Mouse (Mus musculus): ENCODE measurements around the gene Pfas.
"Not testable (repeated sequence)": the region's sequence is repeated elsewhere in the genome, so short reads cannot be mapped to it uniquely, and the experiment has no call there.

The Pfas gene

GRCm38 (mm10) chr11:69012071-69012601, 3.9 kb upstream of the Pfas start:
- DNase-seq, result peak; percentile 96

GRCm38 (mm10) chr11:69011445-69011844, 3.2 kb upstream of the Pfas start:
- not testable (repeated sequence) for DNase-seq

- no peak for DNase-seq
Observed at GRCm38 (mm10) chr11:69010400-69011323, 2.4 kb upstream of the Pfas start.

DNA sequence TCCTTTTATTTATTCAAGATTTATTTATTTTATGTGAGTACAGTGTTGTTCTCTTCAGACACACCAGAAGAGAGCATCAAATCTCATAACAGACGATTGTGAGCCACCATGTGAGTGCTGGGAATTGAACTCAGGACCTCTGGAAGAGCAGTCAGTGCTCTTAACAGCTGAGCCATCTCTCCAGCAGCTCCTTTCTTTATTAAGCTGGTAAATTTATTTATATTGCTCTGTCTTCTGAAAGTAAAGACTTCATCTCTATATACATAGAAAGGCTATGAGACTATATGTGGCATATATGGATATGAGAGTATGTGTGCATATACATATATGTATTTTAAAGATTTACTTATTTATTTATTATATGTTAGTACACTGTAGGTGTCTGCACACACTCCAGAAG, 1.2 kb upstream of the Pfas start:
- no peak for DNase-seq

DNA sequence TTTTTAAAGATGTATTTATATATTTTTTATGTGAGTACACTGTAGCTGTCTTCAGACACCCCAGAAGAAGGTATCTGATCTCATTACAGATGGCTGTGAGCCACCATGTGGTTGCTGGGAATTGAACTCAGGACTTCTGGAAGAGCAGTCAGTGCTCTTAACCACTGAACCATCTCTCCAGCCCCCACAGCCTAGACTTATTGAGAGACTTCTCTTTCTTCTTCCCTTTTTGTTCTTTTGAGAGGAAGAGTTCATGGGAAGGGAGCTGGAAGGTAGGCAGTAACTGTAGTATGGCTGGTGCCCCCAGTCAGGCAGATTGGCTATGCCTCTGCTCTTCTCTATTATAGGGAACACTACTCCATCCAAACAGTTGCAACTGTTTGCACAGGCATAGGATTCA, 1.7 kb downstream of the Pfas start:
- DNase-seq, result not testable (repeated sequence)

DNA sequence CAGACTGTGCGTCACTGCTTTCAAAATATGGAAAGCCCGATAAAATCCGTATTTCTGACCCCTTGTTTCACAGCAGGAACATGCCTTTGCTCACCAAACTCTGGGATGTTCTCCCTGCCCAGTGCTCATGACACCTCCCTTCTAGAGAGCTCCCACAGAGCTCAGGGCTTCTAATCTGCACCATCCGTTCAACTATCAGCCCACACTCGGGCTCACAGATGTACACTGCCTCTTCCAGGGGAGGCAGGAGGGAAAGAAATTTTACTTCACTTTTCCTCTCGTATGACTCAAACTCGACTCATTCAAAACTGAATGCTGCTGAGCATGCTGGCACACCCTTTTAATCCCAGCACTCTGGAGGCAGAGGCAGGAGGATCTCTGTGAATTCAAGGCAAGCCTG, 3.1 kb downstream of the Pfas start:
- DNase-seq, result no peak

- DNase-seq, result peak; percentile 22
Observed at GRCm38 (mm10) chr11:69003592-69003991, 4.7 kb downstream of the Pfas start.

- DNase-seq, result not testable (repeated sequence)
Observed at GRCm38 (mm10) chr11:69002782-69003181, 5.5 kb downstream of the Pfas start.

DNA sequence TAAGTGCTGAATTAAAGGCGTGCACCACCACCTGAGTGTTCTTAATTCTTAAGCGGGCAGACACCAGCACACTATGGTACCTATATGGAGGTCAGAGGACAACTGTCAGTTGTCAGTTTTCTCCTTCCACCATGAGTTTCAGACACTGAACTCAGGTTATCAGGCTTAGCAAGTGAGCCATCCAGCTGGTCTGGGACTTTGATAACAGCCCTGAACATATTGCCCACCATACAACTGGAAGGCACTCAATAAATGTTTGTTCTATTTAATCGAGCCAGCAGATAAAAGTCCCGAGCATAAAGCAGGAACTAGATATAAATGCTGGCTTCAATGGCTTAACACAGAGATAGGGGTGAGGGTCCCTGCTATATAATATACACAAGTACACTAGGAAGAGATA, 11.2 kb downstream of the Pfas start:
- DNase-seq, result no peak

DNA sequence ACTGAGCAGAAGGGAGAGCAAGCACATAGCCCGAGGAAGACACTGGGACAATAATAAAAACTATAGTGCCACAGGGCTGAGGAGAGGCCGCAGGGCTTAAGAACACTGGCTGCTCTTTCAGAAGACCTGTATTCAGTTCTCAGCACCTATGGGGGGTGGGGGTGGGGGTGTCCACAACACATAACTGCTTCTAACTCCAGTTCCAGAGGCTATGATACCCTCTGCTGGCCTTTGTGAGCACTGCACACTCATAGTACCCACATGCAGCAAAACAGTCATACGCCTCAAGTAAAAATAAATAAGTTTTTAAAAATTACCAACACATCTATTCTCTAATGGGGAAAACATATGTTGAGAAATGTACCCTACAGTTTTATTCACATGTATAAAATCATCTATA, 13.9 kb downstream of the Pfas start:
- no peak for DNase-seq

GRCm38 (mm10) chr11:68993122-68993521, 15.1 kb downstream of the Pfas start:
- no peak for DNase-seq

DNA sequence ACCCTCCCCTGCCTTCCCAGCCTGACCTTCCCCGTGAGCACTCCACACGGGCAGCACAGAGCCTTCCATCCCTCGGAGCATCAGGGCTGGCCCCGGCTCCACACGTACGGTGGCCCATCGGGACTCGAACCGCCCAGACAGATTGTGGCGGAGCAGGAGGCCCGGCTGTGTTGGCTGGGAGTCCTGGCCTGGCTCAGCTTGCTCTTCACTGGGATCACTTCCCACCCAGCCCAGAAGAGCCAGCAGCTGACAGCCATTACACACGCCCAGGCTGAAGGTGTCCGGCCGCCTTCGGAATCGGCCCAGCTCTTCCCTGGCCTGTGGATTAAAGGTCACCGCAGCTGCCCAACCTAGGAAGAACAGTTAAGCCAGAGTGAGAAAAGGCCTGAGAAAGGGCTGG, 19.9 kb downstream of the Pfas start:
- DNase-seq, result no peak

DNA sequence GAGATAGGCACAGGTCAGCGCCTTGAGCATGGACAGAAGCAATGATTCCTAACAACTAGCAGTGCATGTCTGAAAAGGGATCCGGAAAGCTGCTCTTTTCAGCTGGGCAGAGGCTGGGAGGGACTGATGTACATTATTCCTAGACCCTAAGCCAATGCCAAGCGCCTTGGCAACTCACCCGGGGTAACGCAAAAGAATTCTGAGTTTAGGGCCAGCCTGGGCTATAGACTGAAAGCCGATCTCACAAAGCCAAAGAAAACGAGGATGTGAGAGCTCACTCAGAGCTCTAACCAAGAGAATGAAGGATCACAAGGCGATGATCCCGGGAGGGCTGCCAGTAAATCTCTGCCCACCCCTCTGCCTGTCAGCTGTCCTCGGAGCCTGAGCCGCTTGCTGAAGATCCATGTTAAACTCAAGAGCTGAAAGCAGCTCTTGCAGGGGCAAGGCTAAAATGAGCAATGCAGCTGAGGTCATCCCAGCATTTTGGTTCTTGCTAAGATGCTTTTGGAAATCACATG, 20.8 kb downstream of the Pfas start:
- no peak for DNase-seq

GRCm38 (mm10) chr11:68982639-68983369, 25.5 kb downstream of the Pfas start:
- peak; percentile 79 for DNase-seq

DNA sequence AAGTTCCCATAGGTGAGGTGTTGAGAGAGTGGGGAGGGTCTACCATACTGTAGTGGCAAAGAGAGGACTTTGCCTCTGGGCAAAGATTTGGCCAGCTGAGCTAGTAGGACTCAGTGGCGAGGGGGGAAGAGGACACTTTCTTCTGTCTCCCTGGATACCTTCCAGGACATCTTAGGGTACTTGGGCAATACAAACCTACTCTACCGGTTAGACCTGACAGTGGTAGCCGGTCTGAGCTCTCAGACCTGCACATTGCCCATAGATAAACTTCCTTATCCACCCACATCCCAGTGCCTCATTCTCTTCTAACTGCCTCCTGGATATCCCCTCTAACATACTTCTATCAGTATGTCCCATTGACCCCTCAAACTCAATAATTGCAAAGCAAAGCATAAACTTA, 27.3 kb downstream of the Pfas start:
- no peak for DNase-seq

GRCm38 (mm10) chr11:68979320-68979733, 28.9 kb downstream of the Pfas start:
- DNase-seq, result no peak

GRCm38 (mm10) chr11:68975601-68976000, 32.7 kb downstream of the Pfas start:
- DNase-seq, result no peak

DNA sequence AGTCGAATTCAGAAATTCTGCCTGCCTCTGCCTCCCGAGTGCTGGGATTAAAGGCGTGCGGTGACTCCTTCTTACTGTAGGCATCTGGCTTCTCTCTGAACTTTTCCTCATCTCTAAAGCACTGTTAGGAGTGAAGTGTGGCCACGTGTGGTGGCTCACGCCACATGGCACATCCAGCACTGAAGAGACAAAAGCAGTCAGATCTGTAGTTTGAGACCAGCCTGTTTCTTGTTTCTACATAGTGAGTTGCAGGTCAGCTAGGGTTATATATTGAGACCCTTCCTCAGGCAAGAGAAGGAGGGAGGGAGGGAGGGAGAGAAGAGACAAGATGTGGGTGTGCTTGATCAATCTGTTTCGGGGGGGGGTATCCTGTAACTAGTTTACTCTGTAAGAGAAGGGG, 33.2 kb downstream of the Pfas start, which contains the start of gene Rangrf:
Gene Rangrf, minus strand, starts transcription at position 101 of the 400 bp plus-strand sequence.
- no peak for DNase-seq

DNA sequence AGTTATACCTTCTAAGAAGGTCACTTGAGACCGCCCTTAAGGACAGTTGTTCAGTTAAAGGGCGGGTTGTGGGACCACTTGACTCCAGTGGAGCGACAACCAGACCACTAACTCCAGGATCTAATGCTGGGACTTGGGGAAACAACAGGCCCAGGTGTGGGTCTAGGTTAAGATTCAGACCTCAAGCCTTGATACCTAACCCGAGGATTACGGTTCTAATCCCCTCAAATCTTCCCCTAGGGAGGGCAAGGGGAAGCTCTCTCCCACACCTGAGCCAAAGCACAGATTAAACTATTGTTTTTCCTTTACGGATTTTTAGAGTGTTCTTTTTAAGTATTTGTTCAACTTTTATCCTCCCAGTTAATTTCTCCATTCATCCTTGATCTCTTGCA, 34.2 kb downstream of the Pfas start:
- DNase-seq, result no peak

DNA sequence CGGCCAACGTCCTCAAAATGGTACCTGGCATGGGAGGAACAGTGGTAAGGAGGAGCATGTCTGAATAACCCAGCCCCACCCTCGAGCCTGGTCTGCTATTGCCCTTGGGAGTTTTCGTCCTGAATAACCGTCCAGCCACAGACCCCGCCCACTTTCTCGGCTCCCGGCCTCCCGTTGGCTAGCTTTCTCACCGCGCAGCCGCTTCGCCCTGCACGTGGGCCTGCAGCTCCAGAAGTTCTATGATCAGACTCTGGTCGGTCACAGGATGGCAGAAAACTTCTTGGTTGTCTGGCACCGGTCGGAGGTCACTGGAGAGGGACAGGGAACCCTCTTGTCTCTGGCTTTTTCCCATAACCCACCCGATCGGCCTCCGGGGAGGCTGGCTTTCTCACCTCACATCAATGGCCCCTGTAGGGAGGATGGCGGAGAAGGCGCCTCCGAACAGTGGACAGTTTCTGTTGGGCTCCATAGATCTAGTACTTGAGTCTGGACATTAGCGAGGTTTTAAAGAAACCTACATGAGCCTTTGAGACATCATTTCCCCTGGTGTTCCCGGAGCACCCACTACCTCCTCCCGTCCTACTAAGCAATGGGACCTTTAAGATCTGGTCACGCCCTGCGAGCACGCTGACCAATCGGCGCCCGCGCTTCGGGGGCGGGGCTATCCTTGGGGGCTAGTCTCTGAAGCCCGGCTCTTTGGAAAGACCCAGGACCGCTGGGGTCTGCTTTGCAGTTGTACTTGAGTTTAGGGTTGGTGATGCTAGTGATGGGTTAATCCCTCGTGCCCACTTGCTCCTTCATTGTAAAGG, 34.8 kb downstream of the Pfas start:
- peak; percentile 90 for DNase-seq

GRCm38 (mm10) chr11:68970232-68970631, 38.0 kb downstream of the Pfas start:
- DNase-seq, result no peak

- no peak for DNase-seq
Observed at GRCm38 (mm10) chr11:68968752-68969151, 39.5 kb downstream of the Pfas start.

All from retina, postnatal 1 day (tissue).